Mouse (Mus musculus) ES-E14 (cell line): ENCODE measurements around the gene Msi2. TPM values are rescaled to one million over a fixed set of nuclear protein-coding genes. Genes with fewer than 3 reads are reported as not detected.
A peak's percentile ranks its signal among the peaks of the same experiment; 100 is the strongest.

ENCODE experiments used
- DNase-seq: peaks from one replicate; pipeline ENCODE4 v3.0.0-alpha.2; 2013; ENCODE audit warnings: low read depth, low spot score
- H3K27ac ChIP-seq: 2 replicates; pipeline ENCODE4 v1.5.1; 2012; ENCODE audit warnings: low read depth, mild to moderate bottlenecking, low read length, moderate library complexity, mixed read lengths; ENCODE audit not compliant: poor library complexity, insufficient read depth, severe bottlenecking
- H3K36me3 ChIP-seq: 2 replicates; pipeline ENCODE4 v1.6.1; 2012; ENCODE audit warnings: mild to moderate bottlenecking, low read length, moderate library complexity, mixed read lengths; ENCODE audit not compliant: control insufficient read depth, poor library complexity, insufficient read depth, severe bottlenecking
- H3K4me1 ChIP-seq, 2 experiments: fragments of 150-350 bp in 1 of 2; sonication (generic) in 1 of 2; 2 replicates each; pipeline ENCODE4 v1.6.1; 2012; ENCODE audit warnings: low read length in 2 of 2, mild to moderate bottlenecking in 1 of 2, mixed read lengths in 1 of 2; ENCODE audit not compliant: control insufficient read depth in 2 of 2, insufficient read depth in 2 of 2, poor library complexity in 1 of 2
- H3K4me3 ChIP-seq, 2 experiments: fragments of 150-350 bp in 1 of 2; sonication (generic) in 1 of 2; 2 replicates each; pipeline ENCODE4 v1.5.1; 2012; ENCODE audit warnings: low read length in 2 of 2, low read depth in 1 of 2, mild to moderate bottlenecking in 1 of 2, mixed read lengths in 1 of 2; ENCODE audit not compliant: insufficient read depth in 1 of 2, poor library complexity in 1 of 2, severe bottlenecking in 1 of 2
- H3K9ac ChIP-seq: 2 replicates; pipeline ENCODE4 v1.6.1; 2012; ENCODE audit warnings: low read depth, mild to moderate bottlenecking, low read length, mixed read lengths; ENCODE audit not compliant: poor library complexity, insufficient read depth, severe bottlenecking
- H3K9me3 ChIP-seq: fragments of 150-350 bp; sonication (generic); 2 replicates; pipeline ENCODE4 v1.6.1; 2012; ENCODE audit warnings: low read depth, mild to moderate bottlenecking, low read length; ENCODE audit not compliant: control insufficient read depth, insufficient read depth
- CHD2 ChIP-seq: IDR thresholded peaks from 2 replicates; pipeline ENCODE4 v1.6.1; 2014; ENCODE audit warnings: mild to moderate bottlenecking, low read depth, low read length, inconsistent platforms
- HCFC1 ChIP-seq: IDR thresholded peaks from 2 replicates; pipeline ENCODE4 v1.6.1; 2012; ENCODE audit warnings: low read length, inconsistent platforms, borderline replicate concordance; ENCODE audit not compliant: insufficient read depth
- MAFK ChIP-seq: IDR thresholded peaks from 2 replicates; pipeline ENCODE4 v1.6.1; 2014; ENCODE audit warnings: mild to moderate bottlenecking, low read depth, low read length, inconsistent platforms; ENCODE audit not compliant: insufficient read depth
- ZC3H11A ChIP-seq: IDR thresholded peaks from 2 replicates; pipeline ENCODE4 v1.6.1; 2012; ENCODE audit warnings: low read depth, mild to moderate bottlenecking, inconsistent platforms, low read length, borderline replicate concordance
- ZNF384 ChIP-seq: IDR thresholded peaks from 2 replicates; pipeline ENCODE4 v1.6.1; 2012; ENCODE audit warnings: low read depth, low read length, inconsistent platforms
- in situ Hi-C, 2 experiments: fragments of 600-800 bp; cut with MboI; formaldehyde crosslinking; loops; one replicate each; pipeline ENCODE4 v1.15.1; 2025; ENCODE audit warnings: low sequenced_read_pairs in 2 of 2, inconsistent platforms in 1 of 2; ENCODE audit not compliant: unreplicated experiment in 2 of 2
- total RNA-seq: library from RNA; depleted of rRNA; stranded (reverse); fragments of 300-350 nt; gene quantifications from 2 replicates; pipeline ENCODE4 v1.2.3, GENCODE M21; 2012

Msi2 gene
- total RNA-seq, 1 experiment = 66.4 TPM

DNA sequence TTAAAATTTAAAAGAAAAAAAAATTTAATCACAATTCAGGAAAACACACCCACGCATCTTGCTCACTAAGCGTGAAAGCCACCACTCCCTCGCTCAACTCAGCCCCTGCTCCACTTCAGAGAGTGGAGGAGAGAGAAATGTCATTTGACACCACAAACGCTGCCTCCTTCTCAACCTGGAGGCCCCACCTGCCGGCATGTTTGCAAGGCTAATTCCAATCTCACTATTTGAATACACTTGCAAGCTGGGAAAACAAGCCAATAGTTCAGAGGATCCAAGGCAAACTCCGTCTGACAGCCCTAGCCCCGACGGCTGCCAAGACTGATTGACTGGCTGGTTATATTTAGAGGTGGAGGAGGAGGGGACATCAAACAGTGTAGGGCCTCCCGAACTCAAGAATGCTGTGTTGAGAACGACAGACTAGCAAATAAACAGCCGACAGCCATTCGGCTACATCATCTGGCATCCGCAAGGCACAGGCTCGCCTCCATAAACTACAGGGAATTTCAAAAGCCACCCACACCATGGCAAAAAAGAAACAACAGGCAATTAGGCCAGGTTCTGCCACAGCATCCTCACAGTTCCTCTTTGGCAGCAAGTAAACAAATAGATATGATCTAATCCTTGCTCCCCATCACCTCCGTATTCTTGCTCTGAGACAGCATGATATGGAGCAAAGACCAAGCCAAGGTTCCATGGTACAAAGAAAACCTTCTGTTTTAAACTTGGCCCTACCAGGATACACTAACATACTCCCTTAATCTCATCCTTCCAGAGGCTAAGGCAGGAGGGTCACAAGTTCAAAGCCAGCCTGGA lies 97.9 kb downstream of the Msi2 start:
- H3K4me3 ChIP-seq = no peak overlapping the region
- peaks cover 26 to 38% of the 10 kb centered on the region in 2 experiments for H3K4me1 ChIP-seq
- H3K36me3 ChIP-seq = peaks cover 2% of the 10 kb centered on the region; the same call in 1 of the 2 replicates
- peak; percentile 65 for DNase-seq
- H3K9ac ChIP-seq = no peak overlapping the region; the same call in 1 of the 2 replicates
- no peaks in the 10 kb centered on the region for H3K9me3 ChIP-seq
- peak overlapping the region; percentile 89 for H3K27ac ChIP-seq
- TF ChIP-seq ZC3H11A (no peak), CHD2 (no peak), MAFK (no peak), HCFC1 (no peak), ZNF384 (no peak)
- in situ Hi-C loops = no loop called here

DNA sequence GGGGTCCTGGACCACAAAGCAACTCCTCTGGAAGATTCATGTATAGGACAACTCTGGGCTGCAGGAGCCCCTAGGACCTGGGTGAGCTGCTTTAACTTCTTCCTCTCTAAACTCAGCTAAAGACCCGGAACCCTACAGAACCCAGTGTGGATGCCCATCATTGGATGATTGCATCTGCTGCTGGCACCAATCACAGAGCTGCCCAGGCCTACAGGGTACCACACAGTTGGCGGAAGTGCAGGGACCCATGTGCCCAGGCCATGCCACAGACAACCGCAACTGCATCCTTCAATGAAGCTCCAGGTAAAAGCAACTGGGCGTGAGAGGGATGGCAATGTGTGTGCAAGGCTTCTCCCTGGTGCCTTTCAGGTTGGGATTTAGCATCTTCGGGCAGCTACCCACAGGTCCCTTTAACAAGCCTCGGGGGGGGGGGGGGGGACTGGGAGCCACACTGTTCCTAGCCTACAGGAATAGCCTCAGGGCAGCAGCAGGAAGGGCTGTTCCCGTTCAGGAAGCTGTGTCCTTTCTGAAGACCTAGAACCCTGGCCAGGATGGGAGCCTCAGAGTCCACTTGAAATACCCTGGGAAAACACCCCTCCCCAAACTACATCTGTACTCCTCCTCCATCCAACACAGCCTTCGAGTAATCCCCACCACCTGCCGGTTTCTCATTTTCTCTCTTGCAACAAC lies 98.7 kb downstream of the Msi2 start:
- Histone ChIP-seq H3K4me1 (peaks cover 26 to 35% of the 10 kb centered on the region in 2 experiments), H3K9me3 (no peaks in the 10 kb centered on the region), H3K4me3 (0 out of 4 replicates have a peak overlapping the region, but pooled peaks of 1 of the 2 experiments have one; percentile 8), H3K9ac (no peak overlapping the region; the same call in 1 of the 2 replicates), H3K27ac (peak overlapping the region; percentile 75), H3K36me3 (peaks cover 2% of the 10 kb centered on the region; the same call in 1 of the 2 replicates)
- TF ChIP-seq ZNF384 = no peak
- no peak for DNase-seq
- in situ Hi-C loops = no loop called here

DNA sequence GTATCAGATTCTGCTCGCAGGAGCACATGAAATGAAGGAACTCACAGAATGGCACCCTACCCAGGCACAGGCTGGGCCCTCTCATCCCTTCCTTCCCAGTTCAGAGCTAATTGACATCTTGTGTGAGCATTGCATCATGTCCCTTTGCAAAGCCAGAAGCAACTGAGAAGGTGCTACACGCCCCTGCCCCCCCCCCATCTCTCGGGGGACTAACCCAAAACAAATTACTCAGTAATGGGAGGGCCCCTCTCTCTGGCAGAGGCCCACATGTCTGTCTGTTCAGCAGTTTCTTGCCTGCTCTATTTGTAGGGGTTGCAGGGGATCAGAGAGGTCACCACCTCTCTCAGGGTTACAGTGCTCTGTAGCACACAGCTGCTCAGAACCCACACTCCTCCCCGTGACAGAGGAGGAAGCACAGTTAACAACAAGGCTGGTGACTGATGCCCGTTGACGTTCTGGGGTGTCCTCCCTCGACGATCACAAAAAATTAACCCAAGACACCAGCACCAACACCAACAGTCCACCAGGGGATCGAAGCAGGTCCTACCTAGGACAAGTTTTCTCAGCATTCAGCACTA lies 99.5 kb downstream of the Msi2 start:
- Histone ChIP-seq H3K4me1 (peaks cover 25 to 38% of the 10 kb centered on the region in 2 experiments), H3K27ac (peak overlapping the region; percentile 53), H3K9me3 (no peaks in the 10 kb centered on the region), H3K36me3 (peaks cover 2% of the 10 kb centered on the region; the same call in 1 of the 2 replicates), H3K9ac (peak overlapping the region; percentile 20; the same call in 1 of the 2 replicates), H3K4me3 (no peak overlapping the region)
- in situ Hi-C loops = no loop called here
- no peak for DNase-seq
- TF ChIP-seq HCFC1 (no peak), MAFK (0 out of 2 replicates have a peak, but pooled peaks have one; percentile 17), CHD2 (no peak), ZNF384 (no peak)

DNA sequence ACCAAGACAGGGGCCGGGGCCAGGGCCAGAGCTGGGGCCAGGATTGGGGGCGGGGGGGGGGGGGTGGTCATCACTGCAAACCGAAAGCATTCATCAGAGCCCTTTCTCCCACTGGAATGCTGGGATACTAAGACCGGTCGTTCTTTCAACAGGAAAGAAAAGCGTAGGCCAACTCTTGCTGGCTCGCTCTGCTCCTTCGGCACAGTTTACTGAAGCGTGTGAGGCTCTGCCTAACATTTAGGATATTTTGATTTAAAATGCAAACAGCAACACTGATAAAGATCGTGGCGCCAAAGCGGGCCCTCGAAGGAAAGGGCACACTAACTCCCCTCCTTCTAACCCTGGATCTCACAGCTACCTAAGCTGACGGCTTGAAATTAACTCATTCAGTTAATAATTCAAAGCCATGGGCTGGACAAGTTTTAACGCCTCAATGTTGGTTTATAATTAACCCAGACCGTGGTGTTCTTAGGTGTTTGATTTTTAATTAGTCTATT lies 100.3 kb downstream of the Msi2 start:
- peaks cover 2% of the 10 kb centered on the region; the same call in 1 of the 2 replicates for H3K36me3 ChIP-seq
- H3K4me1 ChIP-seq = peaks cover 20 to 40% of the 10 kb centered on the region in 2 experiments
- no peaks in the 10 kb centered on the region for H3K9me3 ChIP-seq
- TF ChIP-seq ZC3H11A (no peak), MAFK (no peak)
- peak overlapping the region; percentile 71; the same call in 1 of the 2 replicates for H3K9ac ChIP-seq
- no peak overlapping the region for H3K4me3 ChIP-seq
- H3K27ac ChIP-seq = peak overlapping the region; percentile 64; the same call in 1 of the 2 replicates
- no peak for DNase-seq
- in situ Hi-C loops = no loop called here
